ENCODE assay signal across 13 mouse cellular contexts in the genomic region with DNA sequence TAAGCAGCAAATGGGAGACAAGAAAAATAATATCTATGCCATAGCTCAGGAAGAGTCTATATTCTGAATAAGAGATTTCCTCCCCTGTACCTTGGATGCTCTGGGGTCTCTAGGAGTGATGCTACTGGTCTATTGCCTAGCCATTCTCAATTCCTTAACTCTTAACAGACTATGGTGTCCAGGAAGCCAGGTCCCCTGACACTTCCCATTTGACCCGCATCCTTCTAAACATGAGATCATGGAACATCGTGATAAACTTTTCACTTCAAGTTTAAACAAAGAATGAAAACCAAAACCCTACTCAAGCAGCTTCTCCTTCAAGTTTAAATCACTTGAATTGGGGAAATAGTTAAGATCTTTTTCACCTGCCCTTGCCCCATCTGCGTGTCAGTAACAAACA.
DNase-seq lines count a peak whose midpoint lies in the region; ATAC-seq and TF ChIP-seq lines count a peak whose summit lies in the region.
"Had no signal": no experiment of that assay in that cellular context is flagged by ENCODE, and none has a peak within 500 bp of the region (broad histone marks: within the 10 kb centered on the region; RNA-seq: fewer than 3 reads in every experiment).

No protein-coding gene starts in this region.

- no peak overlapping the region for H3K27ac ChIP-seq in heart, embryonic 10.5 days
- H3K27ac ChIP-seq in lung, embryonic 16.5 days (ENCODE audit: low read length): peak overlapping the region; percentile 61
- H3K27ac ChIP-seq in forebrain, postnatal 0 days (ENCODE audit: low read depth, low read length): no peak overlapping the region
- no peak overlapping the region for H3K27ac ChIP-seq in liver, postnatal 0 days (ENCODE audit: low read depth)
- H3K27ac ChIP-seq: hindbrain, embryonic 10.5 days; liver, embryonic 13.5 days; neural tube, embryonic 12.5 days had no signal

- no peaks in the 10 kb centered on the region for H3K9me3 ChIP-seq in heart, embryonic 10.5 days
- no peaks in the 10 kb centered on the region for H3K9me3 ChIP-seq in lung, embryonic 16.5 days (ENCODE audit: control insufficient read depth, low read length)
- H3K9me3 ChIP-seq in forebrain, postnatal 0 days (ENCODE audit: low read length): no peaks in the 10 kb centered on the region
- no peaks in the 10 kb centered on the region for H3K9me3 ChIP-seq in liver, postnatal 0 days (ENCODE audit: low read length)
- H3K9me3 ChIP-seq: liver, embryonic 13.5 days had no signal

- TF ChIP-seq EP300 in liver, postnatal 0 days (IDR thresholded peaks at IDR 0.05; ENCODE audit: low read depth): no peak

- H3K36me3 ChIP-seq in heart, embryonic 10.5 days: no peaks in the 10 kb centered on the region
- no peaks in the 10 kb centered on the region for H3K36me3 ChIP-seq in lung, embryonic 16.5 days (ENCODE audit: control insufficient read depth, insufficient read depth, low read length)
- H3K36me3 ChIP-seq in forebrain, postnatal 0 days (ENCODE audit: insufficient read depth): no peaks in the 10 kb centered on the region
- no peaks in the 10 kb centered on the region for H3K36me3 ChIP-seq in liver, postnatal 0 days (replicated peaks; ENCODE audit: insufficient read depth, low read length)
- H3K36me3 ChIP-seq: hindbrain, embryonic 10.5 days; liver, embryonic 13.5 days; neural tube, embryonic 12.5 days had no signal

- H3K4me3 ChIP-seq in heart, embryonic 10.5 days: no peak overlapping the region
- no peak overlapping the region for H3K4me3 ChIP-seq in lung, embryonic 16.5 days (ENCODE audit: low read length)
- H3K4me3 ChIP-seq in forebrain, postnatal 0 days (ENCODE audit: low read depth, low read length): no peak overlapping the region
- H3K4me3 ChIP-seq in liver, postnatal 0 days (ENCODE audit: low read depth, low read length): no peak overlapping the region
- H3K4me3 ChIP-seq: hindbrain, embryonic 10.5 days; liver, embryonic 13.5 days; neural tube, embryonic 12.5 days had no signal

- 69% methylated on average over 3 of the region's 3 CpGs for WGBS in heart, embryonic 10.5 days
- WGBS in lung, embryonic 16.5 days: 64% methylated on average over 3 of the region's 3 CpGs
- 80% methylated on average over 3 of the region's 3 CpGs for WGBS in forebrain, postnatal 0 days
- WGBS in liver, postnatal 0 days (ENCODE audit: insufficient replicate concordance): 75% methylated on average over 3 of the region's 3 CpGs

- DNase-seq in heart, adult 18-20 months: peak; percentile 15 to 53
- no peak for DNase-seq in heart, embryonic 10.5 days (ENCODE audit: low spot score)
- DNase-seq in lung, postnatal 36 days: no peak
- DNase-seq in forebrain, postnatal 0 days: no peak
- peak; percentile 36 for DNase-seq in skeletal muscle tissue, adult 2 months (ENCODE audit: low read depth, low spot score)
- no peak for DNase-seq in liver, postnatal 0 days
- no peak for DNase-seq in kidney, postnatal 36 days
- DNase-seq: liver, embryonic 13.5 days; thymus, postnatal 4 days had no signal

- H3K4me2 ChIP-seq in lung, embryonic 16.5 days (ENCODE audit: low read depth, low read length): no peak overlapping the region
- no peak overlapping the region for H3K4me2 ChIP-seq in forebrain, postnatal 0 days (ENCODE audit: low read depth)
- H3K4me2 ChIP-seq in liver, postnatal 0 days (ENCODE audit: low read depth, low read length): no peak overlapping the region
- H3K4me2 ChIP-seq: liver, embryonic 13.5 days; neural tube, embryonic 12.5 days had no signal

- H3K4me1 ChIP-seq in heart, embryonic 10.5 days: peaks cover 5% of the 10 kb centered on the region; the same call in 1 of the 2 replicates
- H3K4me1 ChIP-seq in lung, embryonic 16.5 days (replicated peaks; ENCODE audit: control insufficient read depth, insufficient read depth, low read length): peaks cover 12% of the 10 kb centered on the region; the same call in 1 of the 2 replicates
- H3K4me1 ChIP-seq in forebrain, postnatal 0 days (ENCODE audit: insufficient read depth): no peaks in the 10 kb centered on the region
- no peaks in the 10 kb centered on the region for H3K4me1 ChIP-seq in liver, postnatal 0 days (ENCODE audit: insufficient read depth)
- H3K4me1 ChIP-seq: hindbrain, embryonic 10.5 days; liver, embryonic 13.5 days; neural tube, embryonic 12.5 days had no signal

- H3K27me3 ChIP-seq in heart, embryonic 10.5 days (ENCODE audit: insufficient read depth, poor library complexity, severe bottlenecking): no peaks in the 10 kb centered on the region
- H3K27me3 ChIP-seq in lung, embryonic 16.5 days (ENCODE audit: control insufficient read depth, insufficient read depth, low read depth, low read length): no peaks in the 10 kb centered on the region
- no peaks in the 10 kb centered on the region for H3K27me3 ChIP-seq in forebrain, postnatal 0 days (ENCODE audit: insufficient read depth, low read length)
- H3K27me3 ChIP-seq in liver, postnatal 0 days (ENCODE audit: insufficient read depth, low read length): no peaks in the 10 kb centered on the region
- H3K27me3 ChIP-seq: liver, embryonic 13.5 days; neural tube, embryonic 12.5 days had no signal

- no peak overlapping the region for H3K9ac ChIP-seq in lung, embryonic 16.5 days (ENCODE audit: low read length)
- H3K9ac ChIP-seq in forebrain, postnatal 0 days: no peak overlapping the region
- no peak overlapping the region for H3K9ac ChIP-seq in liver, postnatal 0 days (replicated peaks)
- H3K9ac ChIP-seq: liver, embryonic 13.5 days; neural tube, embryonic 12.5 days had no signal

- no peak for TF ChIP-seq CTCF in forebrain, postnatal 0 days (IDR thresholded peaks at IDR 0.05; ENCODE audit: low read depth)
- TF ChIP-seq CTCF in liver, postnatal 0 days (IDR thresholded peaks at IDR 0.05; ENCODE audit: low read depth): no peak

- peak; percentile 29 for ATAC-seq in lung, embryonic 16.5 days (ENCODE audit: low read depth)
- peak; percentile 21; the same call in 1 of the 2 replicates for ATAC-seq in forebrain, postnatal 0 days
- ATAC-seq in liver, postnatal 0 days: no peak
- ATAC-seq: CD4-positive, CD25-positive, alpha-beta regulatory T cell, adult 4 months had no signal

Comparison
In these comparisons a context has a peak if more than half of its experiments do, and no peak if none do; other contexts are left out.
1. DNase-seq: peak in heart, adult 18-20 months (2 of 2) and skeletal muscle tissue, adult 2 months (single experiment); none in heart, embryonic 10.5 days (single experiment), lung, postnatal 36 days (single experiment), forebrain, postnatal 0 days (single experiment), liver, postnatal 0 days (single experiment) and kidney, postnatal 36 days (0 of 2).